Mouse (Mus musculus) embryo, embryonic 10 days (tissue): ENCODE measurements at regions not wholly inside any gene's neighbourhood (a gene's known extent, or its start where the extent isn't known, plus 50 kb on each side); places are given as distances from the start of the nearest gene placed in this dataset.

Experiments used
- DNase-seq: peaks from one replicate; pipeline ENCODE4 v3.0.0-alpha.2; 2015; ENCODE audit warnings: low spot score

DNA sequence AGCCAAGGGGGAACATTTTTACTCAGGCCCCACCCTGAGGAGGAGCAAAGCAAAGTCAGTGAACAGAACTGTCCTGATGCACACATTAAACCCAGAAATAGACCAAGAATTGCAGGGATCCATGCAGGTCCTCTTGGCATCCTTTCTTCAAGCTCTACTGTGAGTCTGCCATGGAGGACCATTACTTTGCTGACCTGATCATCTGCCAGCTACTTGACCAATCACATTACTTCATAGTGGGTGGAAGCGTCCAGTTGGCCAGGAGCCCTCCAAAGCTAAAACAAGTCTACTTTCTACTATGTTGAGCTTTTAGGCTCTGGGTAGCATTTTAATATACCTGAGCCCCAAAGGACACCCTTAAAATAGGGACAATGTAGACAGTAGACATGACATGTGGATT, 98.6 kb upstream of the Lgalsl start:
- DNase-seq, result no peak

DNA sequence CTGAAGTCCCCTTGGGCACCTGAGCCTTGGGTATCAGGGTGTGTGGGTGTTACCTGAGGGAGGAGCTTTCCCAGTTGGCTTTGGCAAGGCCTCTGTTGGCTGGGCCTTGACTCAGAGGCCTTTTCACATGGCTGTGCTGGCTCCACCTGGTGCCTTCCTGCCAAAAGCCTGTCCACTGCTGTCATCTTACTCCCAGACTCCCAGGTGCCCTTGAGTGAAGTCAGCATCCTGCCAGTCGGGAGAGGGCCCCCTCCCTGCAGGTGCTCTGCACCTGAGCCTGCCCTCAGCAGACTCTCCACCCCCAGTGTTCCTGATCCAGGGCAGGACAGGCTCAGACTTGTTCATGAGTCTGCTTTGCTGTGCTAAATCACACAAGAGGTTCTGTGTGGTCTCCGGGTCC, 99.2 kb upstream of the Lgalsl start:
- no peak for DNase-seq

DNA sequence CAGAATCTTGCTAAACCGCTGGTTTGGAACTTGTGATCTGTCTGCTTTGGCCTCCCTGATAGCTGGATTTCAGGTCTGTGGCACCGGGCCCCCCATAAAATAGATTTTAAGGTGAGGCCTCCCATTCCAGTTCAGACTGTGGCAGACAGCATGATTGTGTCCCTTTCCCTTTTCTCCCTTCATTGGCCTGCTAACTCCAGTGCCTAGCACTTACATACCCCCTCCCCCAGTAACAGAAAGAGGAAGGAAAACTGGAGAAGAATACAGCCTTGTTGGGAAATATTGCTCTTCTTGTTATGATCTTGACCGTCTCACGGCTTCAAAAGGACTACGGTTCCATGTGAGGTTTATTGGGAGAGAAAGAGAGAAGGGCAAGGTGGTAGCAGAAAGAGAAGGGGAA, 99.7 kb upstream of the Lgalsl start:
- no peak for DNase-seq

DNA sequence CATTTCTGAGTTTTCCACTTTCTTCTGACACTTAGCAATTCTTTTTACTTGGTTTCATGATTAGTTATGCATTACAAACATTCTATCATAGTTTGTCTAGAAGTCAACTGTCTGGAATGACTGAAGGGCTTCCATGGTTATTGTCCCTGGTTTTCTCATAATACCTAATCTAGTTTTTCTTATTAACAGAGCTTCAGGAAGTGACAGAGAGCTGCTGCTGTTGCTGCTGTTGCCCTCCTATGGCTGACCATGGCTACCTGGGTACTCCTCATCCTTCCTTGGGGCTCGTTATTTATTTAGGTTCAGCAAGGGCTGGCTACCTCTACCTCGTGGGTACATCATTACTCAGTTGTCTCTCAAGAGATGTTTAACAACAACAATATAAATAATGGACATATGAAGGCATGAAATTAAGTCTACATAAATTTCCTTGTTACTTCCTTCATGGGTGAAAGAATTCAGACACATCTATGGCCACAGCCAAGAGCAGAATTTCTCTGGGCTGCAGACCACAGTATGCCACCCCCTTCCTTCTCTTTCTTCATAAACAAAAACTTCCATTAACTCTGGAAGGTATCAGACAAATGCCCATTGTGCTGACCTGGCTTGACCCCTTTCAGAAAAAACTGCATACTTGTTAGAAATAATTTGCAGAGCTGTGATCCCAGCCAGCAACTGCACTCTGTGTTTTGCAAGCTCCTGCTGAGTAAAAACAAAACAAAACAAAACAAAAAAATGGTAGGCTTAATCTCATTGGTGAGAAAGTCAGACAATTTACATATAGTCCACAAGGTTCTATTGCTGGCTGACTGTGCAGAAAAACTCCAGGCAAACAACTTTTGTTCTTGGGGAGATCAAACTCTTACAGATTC, 103.6 kb upstream of the Lgalsl start:
- DNase-seq, result no peak

DNA sequence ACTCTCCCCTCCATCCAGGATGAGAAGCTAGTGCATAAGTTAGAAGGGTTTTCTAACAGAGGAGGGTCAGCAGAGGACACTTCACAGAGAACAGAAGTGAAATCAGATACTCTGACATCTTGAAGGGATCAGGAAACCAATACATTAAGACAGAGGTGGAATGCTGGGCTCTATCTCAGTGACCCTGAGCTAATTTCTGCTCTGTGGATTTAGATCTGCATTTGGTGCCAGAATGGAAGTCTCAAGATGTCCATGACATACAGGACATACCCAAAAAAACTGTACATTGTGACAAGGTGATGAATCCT, 104.2 kb upstream of the Lgalsl start:
- DNase-seq, result peak; percentile 68

DNA sequence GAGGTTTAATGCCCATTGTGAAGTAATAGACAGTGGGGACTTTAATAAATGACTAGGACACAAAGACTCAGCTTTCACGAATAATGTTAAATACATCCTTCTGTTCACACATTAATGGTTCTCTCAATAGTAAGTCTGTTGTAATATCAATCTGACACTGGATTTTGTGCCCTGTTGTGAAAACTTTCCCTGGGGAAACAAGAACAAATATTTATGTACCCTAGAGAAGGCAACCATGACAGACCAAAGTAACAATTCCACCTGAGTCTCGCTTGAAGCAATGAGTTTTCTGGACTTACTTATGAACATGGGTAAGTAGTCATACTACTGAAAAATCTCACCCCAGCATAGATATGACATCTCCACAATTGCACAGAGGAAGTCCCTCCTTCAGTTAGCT, 105.1 kb upstream of the Lgalsl start:
- DNase-seq, result no peak

DNA sequence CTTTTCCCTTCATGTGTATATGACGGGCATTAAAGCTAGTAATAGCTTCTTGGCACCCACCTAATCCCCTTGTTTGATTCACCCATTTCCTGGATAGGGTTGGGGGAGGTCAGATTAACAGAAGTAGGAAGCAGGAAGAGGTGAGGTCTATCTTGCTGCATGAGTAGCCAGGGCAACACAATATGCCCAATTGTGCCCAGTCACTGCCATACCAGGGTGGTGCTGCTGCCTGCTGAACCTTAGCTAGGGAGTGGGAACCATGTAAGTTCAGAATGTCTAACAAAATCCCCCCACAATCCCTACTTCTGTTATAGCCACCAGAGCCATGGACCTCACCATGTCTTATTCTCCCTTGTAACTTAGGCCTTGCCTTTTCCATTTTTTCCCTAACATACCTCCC, 106.1 kb upstream of the Lgalsl start:
- DNase-seq, result no peak

DNA sequence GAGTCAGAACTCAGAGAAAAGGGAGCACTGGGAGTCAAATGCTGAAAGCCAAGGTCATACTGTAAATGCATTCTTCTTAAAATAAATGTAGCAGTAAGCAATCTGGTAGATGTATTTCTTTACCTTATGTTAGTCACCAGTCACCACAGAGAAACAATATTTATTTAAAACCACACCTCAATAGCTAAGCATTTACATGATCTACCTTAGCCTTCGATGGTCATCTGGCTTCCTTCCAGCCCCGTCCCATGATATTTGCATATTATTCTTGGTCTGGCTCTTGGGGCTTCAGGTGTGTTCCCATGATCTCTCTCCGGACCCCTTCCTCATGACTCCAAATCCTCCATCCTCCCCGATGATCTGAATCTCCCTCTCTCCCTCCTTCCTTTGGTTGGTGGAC, 107.1 kb upstream of the Lgalsl start:
- DNase-seq, result no peak

DNA sequence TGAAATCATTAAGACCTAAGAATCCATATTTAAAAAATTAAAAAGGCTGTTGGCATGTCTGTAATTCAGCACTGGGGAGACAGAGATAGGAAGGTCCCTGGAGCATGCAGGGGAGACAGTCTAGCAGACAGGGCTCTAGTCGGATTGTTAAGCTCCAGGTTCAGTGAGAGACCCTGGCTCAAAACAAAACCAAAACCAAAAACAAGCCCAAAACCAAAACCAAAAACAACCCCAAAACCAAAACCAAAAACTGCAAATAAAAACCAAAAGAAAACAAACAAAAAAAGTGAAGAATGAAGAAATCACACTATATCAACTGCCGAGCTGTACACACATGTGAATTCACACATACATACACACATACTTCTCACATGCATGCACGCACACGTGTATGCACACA, 108.8 kb upstream of the Lgalsl start:
- DNase-seq, result no peak

DNA sequence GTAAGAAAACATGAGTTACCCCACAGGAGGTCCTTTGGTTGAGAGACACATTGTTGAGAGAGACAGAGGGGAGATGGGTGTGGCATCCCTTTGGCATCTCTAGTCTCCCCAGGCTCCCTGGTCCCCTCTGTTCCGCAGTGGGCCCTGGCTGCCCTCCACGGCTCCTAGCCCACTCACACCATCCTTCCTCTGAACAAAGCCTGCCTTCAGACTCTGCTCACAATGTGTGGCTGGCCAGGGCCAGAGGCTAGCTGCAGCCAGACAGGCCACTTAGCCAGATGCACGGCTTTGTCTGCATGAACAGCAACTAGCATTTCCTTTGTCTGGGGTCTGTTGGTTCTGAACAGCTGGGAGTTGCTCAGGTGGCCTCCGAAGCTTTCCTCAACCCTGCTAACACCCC, 110.7 kb upstream of the Lgalsl start:
- peak; percentile 32 for DNase-seq

DNA sequence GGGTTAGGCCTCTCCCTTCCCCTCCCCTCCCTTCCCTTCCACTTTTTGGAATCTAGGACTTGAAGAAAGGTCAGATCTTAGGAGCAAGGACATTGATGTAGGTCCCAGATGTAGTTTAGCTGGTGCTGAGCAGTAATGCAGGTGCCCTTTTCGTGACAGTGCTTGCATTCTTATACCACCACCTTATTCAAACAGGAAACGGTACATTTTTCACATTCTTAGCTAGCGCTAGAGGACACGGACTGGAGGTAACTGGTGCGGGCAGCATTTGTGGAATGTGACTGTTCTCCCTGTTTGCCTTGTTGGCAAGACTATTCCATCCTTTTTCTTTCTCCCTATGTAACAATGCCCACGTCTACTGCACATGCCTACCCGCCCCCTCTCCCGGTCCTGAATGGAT, 124.7 kb upstream of the Lgalsl start:
- DNase-seq, result peak; percentile 35

DNA sequence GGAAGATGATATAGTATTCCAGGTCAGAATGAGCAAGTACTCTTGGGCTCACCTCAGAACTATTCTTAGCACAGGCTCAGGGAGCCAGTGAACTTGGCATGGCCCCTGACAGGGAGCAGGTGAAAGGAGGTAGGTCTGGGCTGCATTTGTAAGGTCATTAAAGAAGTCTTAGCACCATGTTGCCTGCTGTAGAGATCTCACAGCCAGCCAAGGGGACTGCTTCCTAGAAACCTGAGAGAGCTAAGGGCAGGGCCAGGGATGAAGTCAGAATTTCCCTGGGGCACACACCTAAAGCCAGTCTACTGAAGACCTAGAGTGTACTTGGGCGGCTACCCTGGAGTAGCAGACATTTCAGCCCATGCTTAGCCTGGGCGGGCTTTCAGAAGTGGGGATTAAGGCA, 126.9 kb upstream of the Lgalsl start:
- no peak for DNase-seq

DNA sequence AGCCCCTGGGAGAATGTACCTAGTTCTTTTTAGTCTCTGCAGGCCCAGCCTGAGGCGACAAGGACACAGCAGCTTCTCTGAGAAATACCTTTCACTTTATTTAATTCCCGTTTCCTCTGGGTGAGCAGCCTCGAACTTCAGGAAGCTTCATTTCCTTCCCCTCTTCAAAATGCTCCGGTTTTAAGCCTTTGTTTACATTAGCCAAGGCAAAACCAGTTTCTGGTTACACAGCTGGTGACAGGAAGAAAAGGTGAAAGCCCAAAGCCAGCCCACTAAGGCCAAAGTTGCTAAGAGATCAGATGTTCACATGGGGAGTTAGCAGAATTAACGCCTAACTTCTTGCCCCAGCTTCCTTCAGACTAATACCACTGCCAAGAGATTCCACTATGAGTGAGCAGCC, 127.4 kb upstream of the Lgalsl start:
- peak; percentile 70 for DNase-seq

DNA sequence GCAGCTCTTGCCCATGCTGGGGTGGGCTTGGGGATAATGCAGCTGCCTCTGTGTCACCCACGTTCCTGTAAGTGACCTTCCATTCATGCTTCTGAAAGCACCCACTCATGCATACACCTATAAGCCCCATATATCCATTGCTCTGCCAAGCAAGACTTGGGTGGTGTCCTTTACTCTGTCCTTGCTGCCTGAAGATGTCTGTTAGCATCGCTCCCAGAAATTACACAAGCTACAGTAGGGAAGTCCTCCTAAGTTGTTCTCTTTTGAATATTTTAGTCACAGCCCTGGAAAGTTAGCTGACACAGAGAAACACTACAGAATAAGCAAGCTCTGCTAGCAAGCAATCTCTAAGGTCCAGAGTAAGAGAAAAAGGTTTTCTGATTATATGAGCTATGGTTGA, 129.2 kb upstream of the Lgalsl start:
- no peak for DNase-seq

DNA sequence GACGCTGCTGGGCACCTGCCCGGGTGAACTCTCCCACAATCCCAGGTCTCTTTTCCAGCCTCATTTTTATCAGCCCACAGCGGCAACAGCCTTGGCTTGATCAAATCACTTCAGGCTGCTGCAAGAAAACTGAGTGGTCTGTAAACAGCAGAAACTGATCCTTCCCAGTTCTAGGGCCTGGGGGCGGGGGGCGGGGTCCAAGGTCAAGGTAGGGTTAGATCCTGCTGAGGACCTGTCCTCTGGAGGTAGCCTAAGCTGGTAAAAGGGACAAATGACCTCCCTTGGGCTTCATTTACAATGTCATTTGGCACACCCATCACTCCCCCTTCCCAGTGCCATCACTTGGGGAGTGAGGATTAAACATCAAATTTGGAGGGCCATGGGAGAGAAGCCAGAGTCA, 129.9 kb upstream of the Lgalsl start:
- DNase-seq, result no peak

DNA sequence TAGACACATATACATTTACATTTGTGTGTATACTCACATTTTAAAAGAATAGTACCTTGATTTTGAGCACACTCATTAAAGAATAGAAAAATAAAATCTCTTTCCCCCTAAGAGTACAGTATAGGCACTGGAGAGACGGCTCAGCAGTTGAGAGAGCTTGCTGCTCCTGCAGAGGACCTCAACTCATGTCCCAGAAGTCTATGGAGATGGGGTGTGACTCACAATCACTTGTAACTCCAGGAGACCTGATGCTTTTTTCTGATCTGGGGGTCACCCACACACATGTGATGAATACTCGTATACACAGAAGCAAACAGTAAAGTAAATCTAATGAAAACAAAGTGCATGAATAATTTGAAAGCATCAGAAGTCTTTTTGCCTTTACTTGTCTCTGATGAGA, 129.5 kb upstream of the Peli1 start:
- DNase-seq, result no peak

DNA sequence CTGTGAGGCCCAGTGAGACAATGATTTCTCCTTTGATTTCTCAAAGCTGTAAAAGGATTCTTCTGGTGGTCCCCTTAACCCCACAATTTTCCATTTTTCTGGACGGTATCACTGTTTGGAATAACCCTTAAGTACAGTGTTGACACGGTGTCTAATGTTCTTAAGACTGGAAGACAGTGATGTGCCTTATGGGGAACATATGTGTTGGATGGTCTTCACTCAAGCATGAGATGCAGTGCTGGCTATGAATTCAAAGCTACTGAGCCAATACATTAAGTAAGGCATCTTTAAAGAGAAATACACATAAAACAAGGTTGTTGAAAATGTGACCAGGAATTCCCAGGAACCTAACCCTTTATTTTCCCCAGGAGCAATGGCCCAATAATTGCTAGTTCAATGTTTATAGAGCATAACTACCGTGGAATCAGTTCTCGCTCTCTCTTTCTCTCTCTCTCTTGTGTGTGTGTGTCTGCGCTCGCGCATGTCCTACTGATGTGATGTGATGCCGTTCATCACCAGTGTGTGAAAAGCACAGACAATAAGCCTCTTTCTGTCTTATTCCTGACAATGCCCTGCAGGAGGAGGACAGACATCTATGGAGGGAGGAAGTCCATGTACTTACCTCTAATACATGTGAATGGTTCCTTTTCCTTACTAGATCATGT, 125.4 kb upstream of the Peli1 start:
- no peak for DNase-seq

DNA sequence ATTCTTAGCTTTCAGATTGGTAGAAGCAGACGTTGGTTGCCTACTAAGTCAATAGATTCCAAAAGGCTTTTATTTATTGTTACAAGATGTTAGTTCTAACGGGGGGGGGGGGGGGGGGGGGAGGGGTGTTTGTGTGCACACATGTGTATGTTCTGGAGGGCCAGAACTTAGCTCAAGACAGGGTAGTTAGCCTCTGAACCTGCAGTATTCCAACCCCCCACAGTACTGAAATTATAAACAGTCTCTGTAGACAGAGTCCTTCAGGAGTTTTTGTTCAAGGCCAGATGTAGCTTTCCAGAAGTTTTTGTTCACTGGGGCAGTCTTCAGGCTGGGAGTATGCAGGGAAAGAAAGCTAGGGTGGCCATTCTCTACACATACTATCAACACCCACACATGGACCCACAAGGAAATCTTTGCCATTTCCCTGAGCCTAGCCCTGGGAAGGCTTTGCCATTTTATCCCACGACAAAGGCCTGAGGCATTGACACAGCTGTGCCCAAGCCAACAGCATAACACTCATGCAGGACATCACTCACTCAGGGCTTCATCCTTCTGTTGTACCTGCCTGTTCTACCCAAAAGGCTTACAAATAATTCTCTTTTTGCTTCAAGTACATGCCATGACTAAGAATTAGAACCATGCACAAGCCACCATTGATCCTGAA, 123.6 kb upstream of the Peli1 start:
- no peak for DNase-seq

DNA sequence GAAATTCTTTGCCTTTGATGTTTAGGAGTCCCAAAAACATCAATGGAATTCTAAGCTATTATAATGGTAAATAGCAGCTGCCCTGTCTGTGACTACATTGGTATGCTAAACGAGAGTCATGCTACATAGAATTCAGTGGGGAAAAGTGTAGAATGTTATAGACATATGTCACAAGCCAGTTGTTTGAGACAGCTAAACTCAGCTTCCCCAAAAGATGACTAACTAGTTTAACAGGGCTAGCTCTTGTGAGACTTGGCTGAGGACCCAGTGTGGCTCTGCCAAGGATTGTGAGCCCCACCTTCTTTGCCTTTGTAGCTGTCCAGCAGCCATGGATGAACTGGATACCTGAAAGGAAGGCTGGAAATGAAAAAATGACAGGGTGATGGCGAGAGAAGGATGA, 122.8 kb upstream of the Peli1 start:
- DNase-seq, result no peak

DNA sequence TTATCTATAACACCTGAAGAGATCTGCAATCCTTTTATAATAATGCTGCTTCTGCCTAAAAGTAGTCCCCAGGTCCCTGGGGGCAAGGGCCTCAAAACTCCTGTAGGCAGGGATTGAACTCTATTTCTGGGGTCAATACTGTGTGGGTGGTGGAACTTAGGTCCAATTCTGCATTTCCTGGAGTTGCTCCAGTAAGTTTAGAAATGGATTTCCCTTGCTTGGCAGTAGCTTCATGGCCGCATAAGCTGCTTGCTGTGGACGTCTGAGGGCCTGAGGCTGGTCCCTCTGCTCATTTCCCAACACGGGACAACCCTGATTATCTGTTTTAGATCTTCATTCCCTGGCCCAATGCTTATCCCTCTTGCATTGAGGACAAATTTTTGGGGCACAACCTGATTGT, 118.0 kb upstream of the Peli1 start:
- no peak for DNase-seq

DNA sequence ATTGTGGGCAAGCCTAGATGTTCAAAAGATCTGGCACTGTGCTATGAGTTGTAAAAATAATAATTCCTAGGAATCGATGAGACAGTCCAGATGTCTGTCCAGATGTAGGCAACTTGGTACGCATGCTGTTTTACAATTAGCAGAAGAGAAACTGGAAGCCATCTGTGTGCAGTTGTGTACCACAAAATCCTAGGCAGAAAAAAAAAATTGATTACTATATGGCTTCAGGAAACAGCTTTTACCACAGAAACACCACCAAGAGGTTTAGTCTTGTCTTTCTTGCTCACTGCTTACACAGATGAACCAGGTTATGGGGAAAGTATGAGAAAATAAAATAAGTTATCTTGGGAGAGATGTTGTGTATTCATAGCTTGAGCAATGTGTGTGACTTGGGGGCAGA, 109.5 kb upstream of the Peli1 start:
- no peak for DNase-seq

DNA sequence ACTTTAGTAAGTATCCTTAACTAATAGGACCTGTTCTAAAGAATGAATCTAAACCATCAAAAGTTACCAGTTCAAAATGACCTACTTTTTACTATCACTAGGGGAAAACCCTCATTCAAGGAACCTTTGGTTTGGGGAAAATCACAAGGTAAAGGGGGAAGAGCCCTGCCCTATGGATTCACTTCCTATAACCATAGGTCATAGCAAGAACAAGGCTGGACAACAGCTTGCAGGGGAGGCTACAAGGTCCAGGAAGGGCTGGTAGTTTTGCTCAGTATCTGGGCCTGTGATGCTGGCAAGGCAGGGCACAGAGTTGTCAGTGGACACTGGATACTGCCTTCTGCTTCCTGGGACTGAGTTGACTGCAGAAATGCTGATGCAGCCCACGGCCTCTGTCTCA, 109.1 kb upstream of the Peli1 start:
- DNase-seq, result no peak

DNA sequence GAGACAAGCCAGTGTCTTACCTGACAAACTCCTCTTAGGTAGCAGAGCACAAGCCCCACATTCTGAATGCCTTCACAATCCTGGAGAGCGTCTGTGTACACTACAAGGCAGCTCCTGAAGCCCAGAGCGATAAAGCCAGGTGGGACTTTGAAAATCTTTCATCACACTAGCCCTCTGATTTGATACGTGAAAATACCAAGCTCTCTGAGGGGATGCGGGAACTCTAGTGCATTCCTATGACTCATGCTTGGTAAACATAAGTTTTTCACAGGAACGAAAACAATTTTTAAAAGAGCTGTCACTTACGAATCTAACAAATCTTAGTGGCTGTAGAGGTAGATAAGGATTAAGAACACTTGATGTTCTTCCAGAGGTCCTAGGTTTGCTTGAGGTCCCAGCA, 108.6 kb upstream of the Peli1 start:
- no peak for DNase-seq
